Mouse (Mus musculus): ENCODE results near the gene Olfr849.

Gene Olfr849

GRCm38 (mm10) chr9:19439966-19440365 is at the start of gene Olfr849:
Gene Olfr849, plus strand, starts transcription at chr9:19440266.
- no peak for DNase-seq (ENCODE audit: low spot score in 2 of 2)

GRCm38 (mm10) chr9:19478148-19478547 is 38.1 kb downstream of the Olfr849 start, which contains the start of gene Olfr850:
Gene Olfr850, minus strand, starts transcription at chr9:19478248.
- DNase-seq (ENCODE audit: low spot score in 2 of 2), result no peak

GRCm38 (mm10) chr9:19492995-19493394 is 52.9 kb downstream of the Olfr849 start, which contains the start of gene Olfr851:
Gene Olfr851, plus strand, starts transcription at chr9:19493295.
- DNase-seq (ENCODE audit: low spot score in 2 of 2), result no peak
